Mouse (Mus musculus): ENCODE data around the gene Eif4e2.

DNA sequence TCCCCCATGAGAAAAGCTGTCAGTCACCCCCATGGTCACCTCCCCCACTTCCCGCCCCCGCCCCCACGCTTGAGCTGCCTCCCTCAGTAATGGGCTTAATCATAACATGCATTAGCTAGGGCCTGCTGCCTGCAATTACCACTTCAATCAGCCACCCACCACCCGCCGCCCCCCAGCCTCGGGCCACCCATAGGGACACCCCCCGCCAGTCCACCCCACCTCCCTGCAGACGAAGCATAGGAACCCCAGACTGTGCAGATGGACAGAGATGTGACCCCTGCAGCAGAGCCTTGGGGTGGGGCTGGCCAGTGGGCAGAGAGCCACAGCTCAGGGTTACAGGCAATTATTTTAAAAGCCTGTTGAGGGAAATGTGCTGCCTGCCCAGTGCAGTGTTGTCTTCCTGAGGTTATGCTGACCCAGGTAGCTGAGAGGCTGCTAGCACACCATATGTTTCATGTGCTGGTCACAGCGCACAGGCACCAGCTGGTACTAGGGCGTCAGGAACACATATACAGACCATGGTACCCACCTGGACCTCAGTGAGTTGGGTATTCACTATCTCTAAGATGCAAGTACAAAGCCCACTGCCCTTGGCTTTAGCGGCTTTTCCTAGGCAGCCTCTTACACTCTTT is 49.4 kb upstream of the Eif4e2 start:
- TF ChIP-seq POLR2A (IDR thresholded peaks at IDR 0.05; ENCODE audit: low read depth, low read length) = no peak
- TF ChIP-seq EP300 (IDR thresholded peaks at IDR 0.05; ENCODE audit: low read length) = no peak
- no peak for TF ChIP-seq MYC (IDR thresholded peaks at IDR 0.05; ENCODE audit: low read depth, low read length)
- no peak for TF ChIP-seq CTCF (conservative IDR thresholded peaks at IDR 0.05 in 1 of 2, IDR thresholded peaks at IDR 0.05 in 1 of 2; ENCODE audit: low read depth in 2 of 2, low read length in 2 of 2)
- TF ChIP-seq CHD2 (IDR thresholded peaks at IDR 0.05; ENCODE audit: low read length) = no peak
- no peak for TF ChIP-seq SIN3A (IDR thresholded peaks at IDR 0.05; ENCODE audit: low read length)
- TF ChIP-seq KAT2A (IDR thresholded peaks at IDR 0.05; ENCODE audit: insufficient replicate concordance, low read length) = no peak

All from CH12.LX (cell line).